Mouse (Mus musculus): ENCODE data around the gene Cmklr1. TPM values are rescaled to one million over a fixed set of nuclear protein-coding genes. Genes with fewer than 3 reads are reported as not detected.

Gene Cmklr1
- polyA plus RNA-seq, 1 experiment from 2014 or later = 3.1 TPM

GRCm38 (mm10) chr5:113623052-113623451 is 27.2 kb downstream of the Cmklr1 start:
- ATAC-seq (ENCODE audit: low FRiP score) (no peak), DNase-seq (ENCODE audit: low spot score) (no peak)
- H3K36me3 ChIP-seq (ENCODE audit: control insufficient read depth, insufficient read depth, low read length) = no peaks in the 10 kb centered on the region
- no peak overlapping the region for H3K9ac ChIP-seq (ENCODE audit: low read depth, low read length)
- H3K27me3 ChIP-seq (ENCODE audit: control insufficient read depth, insufficient read depth, low read length) = no peaks in the 10 kb centered on the region
- WGBS = 11% methylated on average over 2 of the region's 2 CpGs
- no peaks in the 10 kb centered on the region for H3K9me3 ChIP-seq (ENCODE audit: control insufficient read depth, low read length)
- H3K4me2 ChIP-seq (replicated peaks; ENCODE audit: low read depth, low read length) = no peak overlapping the region
- peaks cover 2% of the 10 kb centered on the region; the same call in 1 of the 2 replicates for H3K4me1 ChIP-seq (replicated peaks; ENCODE audit: control insufficient read depth, insufficient read depth, low read length)
- no peak overlapping the region for H3K27ac ChIP-seq (ENCODE audit: low read depth, low read length)
- no peak overlapping the region for H3K4me3 ChIP-seq (ENCODE audit: low read depth, low read length)

- no peak overlapping the region for H3K9ac ChIP-seq (ENCODE audit: low read depth, low read length)
- H3K4me1 ChIP-seq (replicated peaks; ENCODE audit: control insufficient read depth, insufficient read depth, low read length) = 0 out of 2 replicates have a peak, but pooled peaks cover 2% of the 10 kb centered on the region
- WGBS = 69% methylated on average over 7 of the region's 7 CpGs
- no peaks in the 10 kb centered on the region for H3K9me3 ChIP-seq (ENCODE audit: control insufficient read depth, low read length)
- H3K27ac ChIP-seq (ENCODE audit: low read depth, low read length) = no peak overlapping the region
- no peak for ATAC-seq (ENCODE audit: low FRiP score)
- H3K4me2 ChIP-seq (replicated peaks; ENCODE audit: low read depth, low read length) = no peak overlapping the region
- H3K27me3 ChIP-seq (ENCODE audit: control insufficient read depth, insufficient read depth, low read length) = no peaks in the 10 kb centered on the region
- H3K4me3 ChIP-seq (ENCODE audit: low read depth, low read length) = no peak overlapping the region
- no peaks in the 10 kb centered on the region for H3K36me3 ChIP-seq (ENCODE audit: control insufficient read depth, insufficient read depth, low read length)
- no peak for DNase-seq (ENCODE audit: low spot score)
Measured at GRCm38 (mm10) chr5:113620999-113621398, 29.2 kb downstream of the Cmklr1 start.

- H3K9me3 ChIP-seq (ENCODE audit: control insufficient read depth, low read length) = no peaks in the 10 kb centered on the region
- WGBS = 71% methylated on average over 15 of the region's 16 CpGs
- no peak overlapping the region for H3K27ac ChIP-seq (ENCODE audit: low read depth, low read length)
- ATAC-seq (ENCODE audit: low FRiP score) (no peak), DNase-seq (ENCODE audit: low spot score) (no peak)
- 0 out of 2 replicates have a peak, but pooled peaks cover 2% of the 10 kb centered on the region for H3K4me1 ChIP-seq (replicated peaks; ENCODE audit: control insufficient read depth, insufficient read depth, low read length)
- no peak overlapping the region for H3K9ac ChIP-seq (ENCODE audit: low read depth, low read length)
- H3K4me3 ChIP-seq (ENCODE audit: low read depth, low read length) = no peak overlapping the region
- no peaks in the 10 kb centered on the region for H3K36me3 ChIP-seq (ENCODE audit: control insufficient read depth, insufficient read depth, low read length)
- no peak overlapping the region for H3K4me2 ChIP-seq (replicated peaks; ENCODE audit: low read depth, low read length)
- no peaks in the 10 kb centered on the region for H3K27me3 ChIP-seq (ENCODE audit: control insufficient read depth, insufficient read depth, low read length)
Measured at GRCm38 (mm10) chr5:113620130-113620716, 30.0 kb downstream of the Cmklr1 start.

- H3K27ac ChIP-seq (ENCODE audit: low read depth, low read length) = no peak overlapping the region
- ATAC-seq (ENCODE audit: low FRiP score) (no peak), DNase-seq (ENCODE audit: low spot score) (no peak)
- H3K4me1 ChIP-seq (replicated peaks; ENCODE audit: control insufficient read depth, insufficient read depth, low read length) = 0 out of 2 replicates have a peak, but pooled peaks cover 2% of the 10 kb centered on the region
- no peaks in the 10 kb centered on the region for H3K9me3 ChIP-seq (ENCODE audit: control insufficient read depth, low read length)
- no peaks in the 10 kb centered on the region for H3K27me3 ChIP-seq (ENCODE audit: control insufficient read depth, insufficient read depth, low read length)
- H3K4me3 ChIP-seq (ENCODE audit: low read depth, low read length) = no peak overlapping the region
- H3K4me2 ChIP-seq (replicated peaks; ENCODE audit: low read depth, low read length) = no peak overlapping the region
- no peaks in the 10 kb centered on the region for H3K36me3 ChIP-seq (ENCODE audit: control insufficient read depth, insufficient read depth, low read length)
- no peak overlapping the region for H3K9ac ChIP-seq (ENCODE audit: low read depth, low read length)
- 77% methylated on average over 1 of the region's 1 CpGs for WGBS
Measured at GRCm38 (mm10) chr5:113619151-113619550, 31.1 kb downstream of the Cmklr1 start.

- Histone ChIP-seq H3K27ac (ENCODE audit: low read depth, low read length) (no peak overlapping the region), H3K4me2 (replicated peaks; ENCODE audit: low read depth, low read length) (no peak overlapping the region), H3K4me1 (replicated peaks; ENCODE audit: control insufficient read depth, insufficient read depth, low read length) (0 out of 2 replicates have a peak, but pooled peaks cover 2% of the 10 kb centered on the region), H3K9me3 (ENCODE audit: control insufficient read depth, low read length) (no peaks in the 10 kb centered on the region), H3K27me3 (ENCODE audit: control insufficient read depth, insufficient read depth, low read length) (no peaks in the 10 kb centered on the region), H3K9ac (ENCODE audit: low read depth, low read length) (no peak overlapping the region), H3K36me3 (ENCODE audit: control insufficient read depth, insufficient read depth, low read length) (no peaks in the 10 kb centered on the region), H3K4me3 (ENCODE audit: low read depth, low read length) (no peak overlapping the region)
- DNase-seq (ENCODE audit: low spot score) (no peak), ATAC-seq (ENCODE audit: low FRiP score) (no peak)
- 91% methylated on average over 4 of the region's 4 CpGs for WGBS
Measured at GRCm38 (mm10) chr5:113618716-113619115, 31.5 kb downstream of the Cmklr1 start.

GRCm38 (mm10) chr5:113611771-113612233 is 38.4 kb downstream of the Cmklr1 start:
- Histone ChIP-seq H3K36me3 (ENCODE audit: control insufficient read depth, insufficient read depth, low read length) (no peaks in the 10 kb centered on the region), H3K9me3 (ENCODE audit: control insufficient read depth, low read length) (no peaks in the 10 kb centered on the region), H3K27ac (ENCODE audit: low read depth, low read length) (no peak overlapping the region), H3K4me1 (replicated peaks; ENCODE audit: control insufficient read depth, insufficient read depth, low read length) (0 out of 2 replicates have a peak, but pooled peaks cover 3% of the 10 kb centered on the region), H3K4me3 (ENCODE audit: low read depth, low read length) (no peak overlapping the region), H3K4me2 (replicated peaks; ENCODE audit: low read depth, low read length) (no peak overlapping the region), H3K27me3 (ENCODE audit: control insufficient read depth, insufficient read depth, low read length) (no peaks in the 10 kb centered on the region), H3K9ac (ENCODE audit: low read depth, low read length) (no peak overlapping the region)
- ATAC-seq (ENCODE audit: low FRiP score) (no peak), DNase-seq (ENCODE audit: low spot score) (no peak)
- 79% methylated on average over 12 of the region's 12 CpGs for WGBS

- no peak for DNase-seq (ENCODE audit: low spot score)
- Histone ChIP-seq H3K27ac (ENCODE audit: low read depth, low read length) (no peak overlapping the region), H3K4me2 (replicated peaks; ENCODE audit: low read depth, low read length) (no peak overlapping the region), H3K36me3 (ENCODE audit: control insufficient read depth, insufficient read depth, low read length) (no peaks in the 10 kb centered on the region), H3K9ac (ENCODE audit: low read depth, low read length) (no peak overlapping the region), H3K27me3 (ENCODE audit: control insufficient read depth, insufficient read depth, low read length) (no peaks in the 10 kb centered on the region), H3K9me3 (ENCODE audit: control insufficient read depth, low read length) (no peaks in the 10 kb centered on the region), H3K4me3 (ENCODE audit: low read depth, low read length) (no peak overlapping the region), H3K4me1 (replicated peaks; ENCODE audit: control insufficient read depth, insufficient read depth, low read length) (0 out of 2 replicates have a peak, but pooled peaks cover 3% of the 10 kb centered on the region)
- 90% methylated on average over 6 of the region's 6 CpGs for WGBS
- no peak for ATAC-seq (ENCODE audit: low FRiP score)
Measured at GRCm38 (mm10) chr5:113611131-113611530, 39.1 kb downstream of the Cmklr1 start.

- no peak overlapping the region for H3K9ac ChIP-seq (ENCODE audit: low read depth, low read length)
- DNase-seq (ENCODE audit: low spot score) = no peak
Measured at GRCm38 (mm10) chr5:113610490-113610889, 39.7 kb downstream of the Cmklr1 start.

GRCm38 (mm10) chr5:113609891-113610290 is 40.3 kb downstream of the Cmklr1 start:
- no peaks in the 10 kb centered on the region for H3K36me3 ChIP-seq (ENCODE audit: control insufficient read depth, insufficient read depth, low read length)
- DNase-seq (ENCODE audit: low spot score) (no peak), ATAC-seq (ENCODE audit: low FRiP score) (no peak)
- WGBS = 71% methylated on average over 5 of the region's 5 CpGs
- H3K4me1 ChIP-seq (replicated peaks; ENCODE audit: control insufficient read depth, insufficient read depth, low read length) = 0 out of 2 replicates have a peak, but pooled peaks cover 3% of the 10 kb centered on the region
- no peaks in the 10 kb centered on the region for H3K27me3 ChIP-seq (ENCODE audit: control insufficient read depth, insufficient read depth, low read length)
- no peak overlapping the region for H3K4me3 ChIP-seq (ENCODE audit: low read depth, low read length)
- H3K4me2 ChIP-seq (replicated peaks; ENCODE audit: low read depth, low read length) = no peak overlapping the region
- H3K27ac ChIP-seq (ENCODE audit: low read depth, low read length) = no peak overlapping the region
- no peak overlapping the region for H3K9ac ChIP-seq (ENCODE audit: low read depth, low read length)
- no peaks in the 10 kb centered on the region for H3K9me3 ChIP-seq (ENCODE audit: control insufficient read depth, low read length)

More at GRCm38 (mm10) chr5:113610490-113610889, 39.7 kb downstream of the Cmklr1 start:
- H3K36me3 ChIP-seq (ENCODE audit: control insufficient read depth, insufficient read depth, low read length) = no peaks in the 10 kb centered on the region
- H3K27me3 ChIP-seq (ENCODE audit: control insufficient read depth, insufficient read depth, low read length) = no peaks in the 10 kb centered on the region
- WGBS = 73% methylated on average over 6 of the region's 6 CpGs
- ATAC-seq (ENCODE audit: low FRiP score) = no peak
- H3K4me2 ChIP-seq (replicated peaks; ENCODE audit: low read depth, low read length) = no peak overlapping the region
- H3K9me3 ChIP-seq (ENCODE audit: control insufficient read depth, low read length) = no peaks in the 10 kb centered on the region
- peak overlapping the region; percentile 30; the same call in 1 of the 2 replicates for H3K27ac ChIP-seq (ENCODE audit: low read depth, low read length)
- H3K4me1 ChIP-seq (replicated peaks; ENCODE audit: control insufficient read depth, insufficient read depth, low read length) = 0 out of 2 replicates have a peak, but pooled peaks cover 3% of the 10 kb centered on the region
- H3K4me3 ChIP-seq (ENCODE audit: low read depth, low read length) = no peak overlapping the region
